Mouse (Mus musculus) fibroblast of lung, adult 2 months (primary cell): ENCODE measurements around the gene Mcat.

Experiments used
- DNase-seq: peaks from one replicate; pipeline ENCODE4 v3.0.0-alpha.2; 2011; ENCODE audit warnings: low read depth

The Mcat gene

DNA sequence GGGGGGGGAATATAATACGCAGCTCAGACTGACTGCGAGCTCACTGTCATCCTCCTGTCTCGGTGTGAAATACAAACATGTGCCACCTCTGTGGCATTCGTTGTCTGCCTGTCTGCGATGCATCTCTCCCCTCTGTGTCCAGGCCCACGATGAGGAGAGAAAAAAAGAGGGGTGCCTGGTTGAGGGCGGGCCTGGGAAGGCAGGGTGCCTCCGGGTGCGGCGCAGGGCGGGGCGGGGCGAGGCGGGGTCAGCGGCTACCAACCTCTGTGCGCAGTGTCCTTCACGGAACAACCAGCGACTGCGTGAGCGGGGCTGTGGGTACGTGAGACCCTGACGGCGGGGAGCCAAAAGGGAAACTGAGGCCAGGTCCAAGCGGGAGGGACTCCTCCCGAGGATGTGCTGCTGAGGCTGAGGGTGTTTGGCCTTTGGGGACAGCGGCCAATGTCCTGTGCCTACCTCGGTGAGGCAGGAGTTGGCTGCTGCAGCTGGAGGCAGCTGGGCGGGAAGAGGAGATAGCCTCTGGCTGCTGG is at the start of gene Mcat, which contains the start of gene Tspo:
Mcat (minus strand) TSS at position 461 of the 530 bp plus-strand sequence.
Tspo (plus strand) TSS at position 266 of the 530 bp plus-strand sequence.
- DNase-seq, result no peak

GRCm38 (mm10) chr15:83607115-83607802 is 43.7 kb upstream of the Mcat start:
- no peak for DNase-seq

- DNase-seq, result no peak
Measured at GRCm38 (mm10) chr15:83606700-83607099, 43.1 kb upstream of the Mcat start.

- DNase-seq, result no peak
Measured at GRCm38 (mm10) chr15:83606216-83606615, 42.6 kb upstream of the Mcat start.

DNA sequence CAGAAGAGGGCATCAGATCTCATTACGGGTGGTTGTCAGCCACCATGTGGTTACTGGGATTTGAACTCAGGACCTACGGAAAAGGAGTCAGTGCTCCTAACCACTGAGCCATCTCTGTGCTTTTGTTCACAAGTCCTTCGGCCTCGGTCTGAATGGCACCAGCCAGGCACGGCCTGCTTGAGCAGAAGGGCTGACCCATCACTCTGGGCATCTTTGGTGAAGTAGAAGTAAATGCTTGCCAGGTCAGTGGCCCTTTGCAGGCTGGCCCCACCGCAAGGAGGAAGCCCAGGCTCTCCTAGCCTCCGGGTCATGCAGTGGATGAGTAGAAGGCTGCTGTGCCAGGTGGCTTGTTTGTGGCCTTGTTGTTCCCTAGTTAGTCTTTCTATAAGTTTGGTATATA is 39.8 kb upstream of the Mcat start:
- DNase-seq, result no peak

DNA sequence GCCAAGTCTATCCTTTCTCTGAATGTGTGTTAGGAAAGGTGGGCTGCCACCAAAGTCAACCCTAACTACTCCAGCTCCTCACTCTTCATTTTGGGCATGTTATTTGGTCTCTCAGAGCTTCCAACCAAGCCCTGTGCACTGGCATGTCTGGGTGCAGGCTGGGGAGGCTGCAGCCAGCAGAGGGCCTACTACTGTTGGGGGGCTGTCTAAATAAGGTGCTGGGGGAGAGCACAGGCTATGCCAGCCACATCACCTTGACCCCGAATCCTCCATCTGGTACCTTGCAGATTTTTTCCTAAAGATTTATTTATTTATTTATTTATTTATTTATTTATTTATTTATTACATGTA is 39.4 kb upstream of the Mcat start:
- no peak for DNase-seq

DNA sequence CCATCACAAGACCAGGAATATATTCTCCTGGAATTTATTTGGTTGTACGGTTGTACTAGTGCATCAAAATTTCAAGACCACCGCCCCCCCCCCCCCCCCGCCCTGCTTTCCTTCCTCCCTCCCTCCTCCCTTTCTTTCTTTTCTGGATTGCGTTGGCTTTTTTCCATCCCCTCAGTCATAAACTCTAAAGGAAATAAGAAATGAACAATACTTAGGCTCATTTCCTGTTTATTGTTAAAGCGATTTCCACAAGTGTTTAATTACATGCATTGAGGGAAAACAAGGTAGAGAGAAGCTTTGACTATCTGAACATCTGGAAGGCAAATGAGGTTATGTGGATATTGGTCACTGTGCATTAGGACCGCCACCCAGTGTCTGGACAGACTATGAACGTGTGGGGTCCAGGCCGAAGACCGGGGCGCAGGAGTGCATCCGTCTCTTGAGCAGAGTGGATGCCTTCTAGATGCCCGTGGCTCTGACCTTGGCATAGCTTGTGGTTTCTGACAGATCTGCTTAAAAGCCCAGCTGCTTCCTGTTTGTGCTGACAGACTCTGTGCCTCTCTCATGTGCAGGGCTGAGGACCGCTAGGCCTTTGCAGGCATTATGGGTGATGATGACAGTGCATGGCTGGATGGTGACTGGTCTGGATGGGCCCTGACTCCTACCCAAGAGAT is 38.9 kb upstream of the Mcat start:
- no peak for DNase-seq

GRCm38 (mm10) chr15:83601185-83601584 is 37.6 kb upstream of the Mcat start:
- DNase-seq, result no peak

GRCm38 (mm10) chr15:83596833-83597232 is 33.2 kb upstream of the Mcat start:
- no peak for DNase-seq

- no peak for DNase-seq
Measured at GRCm38 (mm10) chr15:83595364-83595711, 31.8 kb upstream of the Mcat start.

DNA sequence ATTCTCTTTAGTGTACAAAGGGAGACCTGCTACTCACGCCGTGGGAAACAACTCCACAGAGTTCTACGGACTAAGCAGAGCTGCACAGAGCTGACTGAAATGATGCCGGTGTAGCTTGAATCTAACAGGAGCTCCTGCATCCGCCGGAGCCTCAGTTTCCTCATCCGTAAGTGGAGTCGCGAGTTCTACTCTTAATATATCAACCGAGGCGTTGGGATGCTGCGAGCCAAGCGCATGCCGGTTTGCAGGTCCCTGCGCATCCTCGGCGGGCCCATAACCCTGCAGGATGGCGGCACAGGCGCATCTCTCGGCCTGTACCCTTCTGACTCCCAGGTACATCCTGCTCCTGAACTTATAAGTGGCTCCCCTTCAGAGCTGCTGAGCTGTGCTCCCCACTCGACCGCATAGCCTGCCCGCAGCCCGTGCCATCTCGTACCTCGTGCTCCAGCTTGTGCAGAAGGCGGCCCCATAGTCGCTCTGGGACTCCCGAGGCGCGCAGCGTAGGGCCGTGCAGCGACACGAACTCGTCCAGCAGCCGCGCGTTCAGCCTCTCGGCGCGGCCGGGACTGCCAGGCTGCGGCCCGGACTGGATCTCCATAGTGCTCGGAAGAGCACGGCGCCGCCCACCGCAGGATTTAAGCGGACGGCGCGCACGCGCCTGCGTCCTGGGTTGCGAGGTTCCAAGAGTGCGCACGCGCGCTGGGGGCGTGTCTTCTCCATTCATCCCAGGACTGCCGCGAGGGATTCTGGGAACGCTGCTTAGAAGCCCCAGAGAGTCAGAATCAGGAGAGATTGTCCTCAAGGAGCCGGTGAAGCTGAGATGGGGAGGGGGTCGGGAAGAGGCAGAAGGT is 31.2 kb upstream of the Mcat start, which contains the start of gene Ttll12:
Ttll12 (minus strand) TSS at position 645 of the 851 bp plus-strand sequence.
- peak; percentile 93 for DNase-seq

- no peak for DNase-seq
Measured at GRCm38 (mm10) chr15:83593702-83594512, 30.3 kb upstream of the Mcat start.

- DNase-seq, result no peak
Measured at GRCm38 (mm10) chr15:83593189-83593585, 29.6 kb upstream of the Mcat start.

- no peak for DNase-seq
Measured at GRCm38 (mm10) chr15:83592260-83593188, 28.9 kb upstream of the Mcat start.

DNA sequence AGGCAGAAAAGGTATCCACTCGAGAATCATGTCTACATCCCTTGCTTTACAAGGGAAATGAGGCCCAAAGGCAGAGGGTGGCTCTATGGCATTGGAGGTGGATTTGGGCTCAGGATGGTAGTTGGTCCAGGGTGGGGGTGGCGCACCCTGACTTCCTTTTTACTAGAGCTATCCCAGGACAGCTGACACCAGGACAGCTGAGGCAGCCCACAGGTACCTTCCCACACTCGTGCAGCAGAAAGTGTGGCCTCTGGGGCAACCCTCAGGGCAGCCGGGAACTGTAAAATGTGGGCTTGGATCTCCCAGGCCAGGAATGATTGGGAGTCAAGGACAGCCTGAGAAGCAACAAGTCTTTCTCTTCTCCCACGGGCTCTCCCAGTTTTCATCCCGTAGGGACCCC is 28.2 kb upstream of the Mcat start:
- no peak for DNase-seq

GRCm38 (mm10) chr15:83590841-83591240 is 27.3 kb upstream of the Mcat start:
- no peak for DNase-seq

GRCm38 (mm10) chr15:83584741-83585220 is 21.2 kb upstream of the Mcat start:
- DNase-seq, result no peak

DNA sequence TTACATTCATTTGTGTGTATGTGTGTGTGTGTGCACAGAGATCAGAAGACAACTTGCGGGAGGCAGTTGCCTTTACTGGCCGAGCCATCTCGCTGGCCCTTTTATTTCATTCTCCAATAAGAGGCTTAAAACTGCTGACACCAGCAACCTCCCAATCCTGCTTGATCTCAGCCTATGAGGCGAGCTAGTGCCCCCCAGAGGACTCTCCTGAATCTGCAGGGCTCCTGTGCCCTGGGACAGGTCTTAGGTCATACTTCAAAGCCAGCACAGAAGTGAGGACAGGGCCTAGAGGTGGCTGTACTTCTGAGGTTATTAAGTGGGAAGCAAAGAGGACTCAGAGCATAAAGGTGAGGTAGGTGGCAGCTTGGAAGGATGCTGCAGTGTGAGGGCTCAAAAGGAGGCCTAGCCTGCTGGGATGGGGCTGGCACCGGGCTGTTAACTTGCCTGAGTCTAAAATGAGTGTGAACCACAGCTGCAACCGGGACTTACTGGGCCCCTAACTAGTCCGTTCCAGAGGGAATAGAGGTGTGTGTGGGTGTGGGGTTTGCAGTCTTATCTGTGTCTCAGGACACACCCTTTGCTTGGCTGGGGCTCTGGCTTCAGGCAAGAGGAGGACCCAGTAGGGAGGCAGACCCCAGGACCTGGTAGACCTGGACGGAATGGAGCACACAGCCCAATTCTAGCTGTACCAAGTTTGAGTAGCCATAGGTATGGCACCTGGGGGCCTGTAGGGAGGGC is 20.0 kb upstream of the Mcat start:
- peak; percentile 42 for DNase-seq

GRCm38 (mm10) chr15:83582931-83583330 is 19.3 kb upstream of the Mcat start:
- no peak for DNase-seq

DNA sequence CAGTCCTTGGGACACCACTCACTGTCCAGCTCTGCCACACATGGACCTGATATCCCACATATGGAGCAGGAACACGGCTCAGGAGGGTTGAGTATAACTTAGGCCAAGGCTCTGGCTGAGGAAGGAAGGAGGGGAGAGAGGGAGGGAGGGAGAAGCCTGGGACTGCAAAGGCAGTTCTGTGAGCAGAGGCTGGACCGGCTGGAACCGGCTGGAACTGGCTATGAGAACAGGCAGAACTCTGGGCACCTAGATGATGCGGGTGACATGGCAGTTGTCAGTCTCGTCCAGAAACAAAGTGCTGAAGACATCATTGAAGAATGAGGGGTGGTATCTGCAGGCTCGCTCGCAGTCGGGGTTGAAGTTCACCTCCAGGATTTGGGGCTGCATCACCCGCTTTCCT is 13.1 kb upstream of the Mcat start:
- DNase-seq, result no peak
